Mouse (Mus musculus) myocyte (in vitro differentiated cells): Measurements from ENCODE around the gene Thoc3. TPM values are rescaled to one million over a fixed set of nuclear protein-coding genes. Genes with fewer than 3 reads are reported as not detected.

Experiments
- H3K27me3 ChIP-seq: one replicate; pipeline ENCODE4 v1.6.1; 2011; ENCODE audit not compliant: control insufficient read depth, insufficient read depth, insufficient read length
- H3K36me3 ChIP-seq: one replicate; pipeline ENCODE4 v1.6.1; 2011; ENCODE audit not compliant: control insufficient read depth, insufficient read depth
- H3K4me2 ChIP-seq: one replicate; pipeline ENCODE4 v1.6.1; 2011; ENCODE audit warnings: low read depth, control low read depth
- H3K4me3 ChIP-seq: one replicate; pipeline ENCODE4 v1.5.1; 2011; ENCODE audit warnings: mild to moderate bottlenecking, control low read depth, moderate library complexity
- H3K79me2 ChIP-seq: one replicate; pipeline ENCODE4 v1.6.1; 2011; ENCODE audit not compliant: control insufficient read depth, insufficient read depth
- H3ac ChIP-seq: one replicate; pipeline ENCODE4 v1.6.1; 2011; ENCODE audit not compliant: control insufficient read depth, insufficient read length
- CEBPB ChIP-seq: IDR thresholded peaks from 2 replicates; pipeline ENCODE4 v1.6.1; 2011; ENCODE audit warnings: mild to moderate bottlenecking, moderate library complexity; ENCODE audit not compliant: poor library complexity, insufficient read depth, severe bottlenecking
- E2F4 ChIP-seq: IDR thresholded peaks from one replicate; pipeline ENCODE4 v1.6.1; 2011; ENCODE audit warnings: mild to moderate bottlenecking, control low read depth, moderate library complexity; ENCODE audit not compliant: insufficient read depth
- MAX ChIP-seq: IDR thresholded peaks from one replicate; pipeline ENCODE4 v1.6.1; 2011; ENCODE audit warnings: low read depth, mild to moderate bottlenecking, control low read depth
- MYOD1 ChIP-seq, 3 experiments: IDR thresholded peaks; one replicate each; pipeline ENCODE4 v1.6.1; 2011; ENCODE audit warnings: control low read depth in 2 of 3, low read depth in 2 of 3, mild to moderate bottlenecking in 2 of 3, moderate library complexity in 1 of 3; ENCODE audit not compliant: insufficient read length in 2 of 3, control insufficient read depth in 1 of 3
- MYOG ChIP-seq, 3 experiments: IDR thresholded peaks; one replicate each; pipeline ENCODE4 v1.6.1; 2011; ENCODE audit warnings: control low read depth in 2 of 3, low read depth in 2 of 3, mild to moderate bottlenecking in 2 of 3; ENCODE audit not compliant: insufficient read length in 2 of 3, control insufficient read depth in 1 of 3, insufficient read depth in 1 of 3
- POLR2A ChIP-seq: IDR thresholded peaks from one replicate; pipeline ENCODE4 v1.6.1; 2011; ENCODE audit warnings: low read depth, mild to moderate bottlenecking, control low read depth, moderate library complexity; ENCODE audit not compliant: insufficient read length
- POLR2AphosphoS2 ChIP-seq: IDR thresholded peaks from one replicate; pipeline ENCODE4 v1.6.1; 2011; ENCODE audit warnings: low read depth, control low read depth; ENCODE audit not compliant: insufficient read length
- REST ChIP-seq: IDR thresholded peaks from one replicate; pipeline ENCODE4 v1.6.1; 2011; ENCODE audit warnings: mild to moderate bottlenecking, control low read depth, moderate library complexity; ENCODE audit not compliant: insufficient read depth, insufficient read length
- SRF ChIP-seq: IDR thresholded peaks from one replicate; pipeline ENCODE4 v1.6.1; 2011; ENCODE audit warnings: low read depth; ENCODE audit not compliant: control insufficient read depth, insufficient read length
- TCF12 ChIP-seq: IDR thresholded peaks from one replicate; pipeline ENCODE4 v1.6.1; 2011; ENCODE audit warnings: mild to moderate bottlenecking, control low read depth; ENCODE audit not compliant: poor library complexity, insufficient read depth, severe bottlenecking
- TCF3 ChIP-seq: IDR thresholded peaks from one replicate; pipeline ENCODE4 v1.6.1; 2011; ENCODE audit warnings: low read depth, control low read depth; ENCODE audit not compliant: insufficient read length
- USF1 ChIP-seq: IDR thresholded peaks from one replicate; pipeline ENCODE4 v1.6.1; 2011; ENCODE audit warnings: low read depth, mild to moderate bottlenecking, control low read depth, moderate library complexity
- polyA plus RNA-seq: library from polyadenylated mRNA; unstranded; fragments of >200 nt; fragmentation: generic; extraction: Trizol; gene quantifications from one replicate; pipeline ENCODE4 v1.2.1, GENCODE M21; 2012; ENCODE audit warnings: missing spikeins

Thoc3 gene
- polyA plus RNA-seq, 1 experiment, result 40.6 TPM

DNA sequence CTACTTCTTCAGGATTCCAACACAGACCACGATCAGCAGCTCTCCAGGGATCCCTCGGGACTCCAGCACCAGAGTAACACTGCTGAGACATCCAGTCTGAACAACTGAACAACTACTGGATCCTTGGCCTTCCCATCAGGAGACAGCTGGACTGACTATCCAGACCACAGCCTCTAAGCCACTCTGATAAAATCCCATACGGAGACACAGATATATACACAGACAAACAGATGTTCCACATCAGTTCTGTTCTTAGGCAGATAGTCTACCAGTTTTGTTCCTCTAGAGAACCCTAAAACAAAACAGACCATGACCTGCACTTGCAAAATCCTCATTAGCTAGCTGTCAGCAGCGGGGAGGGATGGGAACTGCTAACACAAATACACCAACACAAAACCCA is 9.4 kb downstream of the Thoc3 start:
- no peak overlapping the region for H3ac ChIP-seq
- H3K36me3 ChIP-seq, result peaks cover 31% of the 10 kb centered on the region
- H3K4me2 ChIP-seq, result no peak overlapping the region
- no peak for TF ChIP-seq TCF3
- H3K79me2 ChIP-seq, result no peaks in the 10 kb centered on the region
- H3K4me3 ChIP-seq, result no peak overlapping the region
- no peaks in the 10 kb centered on the region for H3K27me3 ChIP-seq

DNA sequence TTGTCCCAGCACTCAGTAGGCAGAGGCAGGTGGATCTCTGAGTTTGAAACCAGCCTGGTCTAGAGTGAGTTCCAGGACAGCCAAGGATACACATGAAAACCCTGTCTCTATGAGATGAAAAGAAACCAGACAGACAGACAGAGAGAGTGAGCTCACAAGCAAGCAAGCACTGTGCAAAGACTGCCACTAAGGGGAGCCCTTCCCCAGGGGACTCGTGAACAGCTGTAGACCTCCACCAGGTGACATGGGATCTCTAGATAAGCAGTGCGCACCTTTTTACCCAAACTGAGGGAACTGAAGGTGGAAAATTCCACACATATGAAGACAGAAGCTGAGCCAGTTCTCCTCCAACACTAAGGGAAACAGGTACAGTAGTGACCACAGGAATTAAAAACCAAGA is 11.6 kb downstream of the Thoc3 start:
- Histone ChIP-seq H3K4me3 (no peak overlapping the region), H3K27me3 (no peaks in the 10 kb centered on the region), H3K79me2 (no peaks in the 10 kb centered on the region), H3K4me2 (no peak overlapping the region), H3K36me3 (peaks cover 13% of the 10 kb centered on the region), H3ac (no peak overlapping the region)
- no peak for TF ChIP-seq SRF
- TF ChIP-seq CEBPB, result no peak
- no peak for TF ChIP-seq MAX
- no peak for TF ChIP-seq MYOG (IDR thresholded peaks at IDR 0.05; ENCODE audit: control insufficient read depth in 1 of 3, insufficient read depth in 1 of 3, insufficient read length in 2 of 3, low read depth in 2 of 3)
- no peak for TF ChIP-seq TCF12
- TF ChIP-seq REST, result no peak
- no peak for TF ChIP-seq TCF3
- TF ChIP-seq USF1, result no peak
- no peak for TF ChIP-seq POLR2AphosphoS2

DNA sequence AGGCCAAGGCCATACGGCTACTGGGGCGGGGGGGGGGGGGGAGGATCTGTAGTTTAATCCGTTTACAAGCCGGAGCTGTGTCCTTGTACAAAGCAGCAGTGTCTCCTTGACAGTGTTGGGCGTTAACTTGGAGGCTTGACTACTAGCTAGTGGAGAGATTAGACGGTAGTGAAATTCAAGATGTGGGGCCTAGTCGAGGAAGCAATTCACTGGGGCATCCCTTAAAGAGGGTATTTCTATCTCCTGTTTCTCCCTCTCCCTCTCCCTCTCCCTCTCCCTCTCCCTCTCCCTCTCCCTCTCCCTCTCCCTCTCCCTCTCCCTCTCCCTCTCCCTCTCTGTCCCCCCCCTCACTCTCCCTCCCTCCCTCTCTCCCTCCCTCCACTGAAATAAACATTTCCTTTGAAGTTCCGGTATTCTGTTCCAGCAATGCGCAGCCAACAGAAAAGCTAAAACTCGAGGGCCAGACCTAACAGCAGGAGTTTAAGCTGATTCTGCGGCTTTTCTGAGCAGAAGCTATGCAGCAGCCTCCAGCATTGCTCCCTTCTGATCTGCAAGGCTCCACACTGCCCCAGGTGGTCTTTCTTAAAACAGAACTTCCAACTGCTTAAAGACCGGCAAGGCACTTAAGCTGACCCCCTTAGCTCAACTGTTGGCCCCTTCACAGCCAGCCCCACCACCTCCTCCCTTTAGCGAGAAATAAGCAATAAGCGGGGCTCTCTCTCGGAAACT is 21.0 kb downstream of the Thoc3 start:
- H3K27me3 ChIP-seq, result peaks cover 8% of the 10 kb centered on the region
- no peak overlapping the region for H3ac ChIP-seq
- no peak overlapping the region for H3K4me2 ChIP-seq
- H3K4me3 ChIP-seq, result no peak overlapping the region
- TF ChIP-seq POLR2AphosphoS2 (no peak), MYOG (IDR thresholded peaks at IDR 0.05; ENCODE audit: control insufficient read depth in 1 of 3, insufficient read depth in 1 of 3, insufficient read length in 2 of 3, low read depth in 2 of 3) (no peak), POLR2A (no peak), CEBPB (no peak), USF1 (no peak), E2F4 (no peak), TCF12 (no peak), SRF (no peak), TCF3 (no peak), MYOD1 (IDR thresholded peaks at IDR 0.05; ENCODE audit: control insufficient read depth in 1 of 3, insufficient read length in 2 of 3, low read depth in 2 of 3) (no peak), REST (no peak), MAX (no peak)
- no peaks in the 10 kb centered on the region for H3K79me2 ChIP-seq
- H3K36me3 ChIP-seq, result no peaks in the 10 kb centered on the region

DNA sequence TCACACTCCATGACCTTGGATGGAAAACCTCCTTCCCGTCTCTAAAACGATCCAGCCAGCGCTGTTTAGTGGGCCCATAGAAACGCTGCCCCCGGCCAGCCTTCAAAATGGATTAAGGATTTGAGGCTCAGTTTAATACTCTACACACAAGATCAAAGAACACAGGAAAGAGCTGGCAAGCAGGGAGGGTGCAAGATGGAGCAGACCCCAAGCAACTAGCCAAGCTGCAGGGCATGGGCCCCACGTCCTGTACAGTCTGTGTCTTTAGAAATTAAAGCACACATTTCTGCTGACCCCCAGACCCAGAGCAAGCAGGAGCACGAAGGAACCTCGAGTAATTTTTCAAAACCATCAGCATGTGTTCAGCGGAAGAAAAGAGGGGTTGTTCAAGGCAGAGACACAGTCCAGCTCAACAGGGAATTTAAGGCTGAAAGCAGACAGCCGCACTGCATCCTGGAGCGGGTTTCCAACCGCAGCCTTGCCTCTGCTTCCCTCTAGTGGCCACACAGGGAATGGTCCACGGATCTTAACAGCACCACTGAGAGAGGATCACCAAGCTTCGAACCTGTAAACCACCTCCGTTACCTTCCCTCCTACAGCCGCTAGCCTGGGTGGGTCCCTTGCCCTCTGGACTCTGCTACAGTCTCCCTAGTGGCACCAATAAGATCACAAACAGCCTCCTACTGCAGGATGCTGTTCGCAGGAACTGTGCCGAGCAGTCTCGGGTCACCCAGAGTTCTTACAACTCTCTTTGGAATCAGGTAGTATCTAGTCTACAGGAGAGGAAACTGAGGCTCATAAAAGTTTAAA is 21.8 kb downstream of the Thoc3 start:
- TF ChIP-seq TCF3, result no peak
- no peak for TF ChIP-seq MAX
- no peak for TF ChIP-seq TCF12
- no peak for TF ChIP-seq REST
- no peak for TF ChIP-seq E2F4
- no peak for TF ChIP-seq POLR2A
- no peak for TF ChIP-seq MYOG (IDR thresholded peaks at IDR 0.05; ENCODE audit: control insufficient read depth in 1 of 3, insufficient read depth in 1 of 3, insufficient read length in 2 of 3, low read depth in 2 of 3)
- TF ChIP-seq POLR2AphosphoS2, result no peak
- TF ChIP-seq USF1, result no peak
- no peak for TF ChIP-seq CEBPB
- TF ChIP-seq SRF, result no peak
- TF ChIP-seq MYOD1 (IDR thresholded peaks at IDR 0.05; ENCODE audit: control insufficient read depth in 1 of 3, insufficient read length in 2 of 3, low read depth in 2 of 3), result no peak

DNA sequence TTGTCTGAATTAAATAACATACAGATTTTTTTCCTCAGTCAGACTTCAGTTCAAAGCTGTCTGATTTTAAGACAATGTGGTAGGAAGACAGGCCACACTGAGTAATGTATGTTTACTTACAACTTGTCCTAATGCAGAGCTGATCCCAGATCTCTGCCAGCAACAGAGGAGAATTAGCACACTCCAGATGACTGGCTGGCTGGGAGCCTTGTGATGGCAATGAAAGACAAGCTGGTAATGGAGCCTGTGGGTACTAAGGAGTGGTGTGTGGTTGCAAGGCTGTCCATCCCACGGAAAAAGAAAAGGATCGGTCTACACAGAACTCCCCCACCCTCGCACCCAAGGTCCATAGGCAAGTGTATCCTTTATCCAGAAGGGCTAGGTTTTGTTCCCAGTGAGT is 25.0 kb downstream of the Thoc3 start:
- peaks cover 37% of the 10 kb centered on the region for H3K27me3 ChIP-seq
- no peak for TF ChIP-seq TCF3
- no peak for TF ChIP-seq CEBPB
- TF ChIP-seq MAX, result no peak
- no peak for TF ChIP-seq MYOD1 (IDR thresholded peaks at IDR 0.05; ENCODE audit: control insufficient read depth in 1 of 3, insufficient read length in 2 of 3, low read depth in 2 of 3)
- TF ChIP-seq SRF, result no peak
- no peak for TF ChIP-seq MYOG (IDR thresholded peaks at IDR 0.05; ENCODE audit: control insufficient read depth in 1 of 3, insufficient read depth in 1 of 3, insufficient read length in 2 of 3, low read depth in 2 of 3)
- no peak for TF ChIP-seq USF1
- TF ChIP-seq POLR2AphosphoS2, result no peak
- no peak for TF ChIP-seq TCF12
- TF ChIP-seq E2F4, result no peak
- TF ChIP-seq REST, result no peak
- no peak for TF ChIP-seq POLR2A
- H3K4me2 ChIP-seq, result no peak overlapping the region
- H3K36me3 ChIP-seq, result no peaks in the 10 kb centered on the region
- no peaks in the 10 kb centered on the region for H3K79me2 ChIP-seq
- no peak overlapping the region for H3ac ChIP-seq
- no peak overlapping the region for H3K4me3 ChIP-seq

More for the DNA sequence above, 21.8 kb downstream of the Thoc3 start:
- Histone ChIP-seq H3ac (no peak overlapping the region), H3K4me3 (no peak overlapping the region), H3K36me3 (no peaks in the 10 kb centered on the region), H3K27me3 (peaks cover 8% of the 10 kb centered on the region), H3K4me2 (no peak overlapping the region), H3K79me2 (no peaks in the 10 kb centered on the region)
